Mouse (Mus musculus) layer of hippocampus, adult 2 months (tissue): ENCODE measurements at regions not wholly inside any gene's neighbourhood (a gene's known extent, or its start where the extent isn't known, plus 50 kb on each side); places are given as distances from the start of the nearest gene placed in this dataset.

Experiments used
- DNase-seq, 2 experiments: peaks; one replicate each; pipeline ENCODE4 v3.0.0; 2022; ENCODE audit warnings: low spot score in 2 of 2
- H3K27ac ChIP-seq: fragments of 200-600 bp; 2 replicates; pipeline ENCODE4 v1.8.1; 2022
- H3K4me3 ChIP-seq: fragments of 200-600 bp; 2 replicates; pipeline ENCODE4 v1.8.1; 2022; ENCODE audit warnings: mild to moderate bottlenecking
- CTCF ChIP-seq: fragments of 200-600 bp; conservative IDR thresholded peaks from 2 replicates; pipeline ENCODE4 v1.8.1; 2022; ENCODE audit warnings: antibody characterized with exemption, mild to moderate bottlenecking, moderate library complexity

DNA sequence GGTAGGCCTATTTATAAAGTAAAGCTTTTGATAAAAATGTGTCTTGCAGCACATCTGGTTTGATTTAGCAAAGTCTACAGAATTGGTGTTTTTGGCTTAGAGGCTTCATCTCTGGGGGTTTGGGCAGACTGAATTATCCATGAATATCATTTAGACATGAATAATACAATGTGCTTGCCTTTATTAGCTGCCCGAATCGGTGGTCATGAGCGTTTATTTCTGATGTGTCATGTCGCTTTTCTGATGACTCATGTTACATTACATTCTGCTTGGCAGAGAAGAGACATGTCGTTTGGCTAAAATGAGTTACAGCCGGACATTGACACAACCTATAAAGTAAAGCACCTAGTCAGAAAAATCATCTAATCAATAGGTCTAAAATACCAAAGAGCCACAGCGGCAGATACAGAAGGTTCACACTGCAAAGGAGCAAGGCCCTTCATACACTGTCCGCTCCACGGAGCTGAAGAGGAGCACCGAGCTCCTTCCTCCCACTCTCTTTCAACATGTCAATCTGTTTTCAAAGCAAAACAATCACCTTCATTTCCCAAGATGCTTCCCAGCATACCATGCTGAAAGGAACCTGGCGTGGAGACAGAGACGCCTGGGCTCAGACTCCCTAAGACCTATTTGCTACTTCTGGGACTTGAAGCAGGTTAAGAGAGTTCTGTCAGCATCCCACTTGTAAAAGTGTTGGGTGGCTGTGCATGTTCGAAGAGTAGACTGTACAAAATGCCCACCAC lies 120.5 kb upstream of the Esrrg start:
- Histone ChIP-seq H3K27ac (no peak overlapping the region), H3K4me3 (no peak overlapping the region)
- DNase-seq = no peak
- TF ChIP-seq CTCF = no peak

DNA sequence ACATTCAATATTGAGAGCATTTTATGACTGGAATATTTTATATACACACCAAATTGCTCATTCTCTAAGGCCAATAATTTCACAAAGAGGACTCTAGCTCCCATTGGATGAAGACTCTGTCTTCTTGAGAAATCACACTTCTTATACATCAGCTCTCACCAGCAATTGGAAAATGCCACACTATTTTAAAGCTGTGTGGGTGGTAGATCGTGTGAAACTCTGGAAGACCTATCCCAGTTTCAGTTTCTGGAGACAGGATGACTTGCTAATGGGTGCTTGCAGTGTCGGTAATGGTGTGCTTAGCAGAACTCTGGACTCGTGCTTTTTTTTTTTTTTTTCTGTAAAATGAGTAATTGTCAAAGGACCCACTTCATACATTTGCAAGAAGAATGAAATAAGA lies 119.1 kb upstream of the Esrrg start:
- DNase-seq = no peak
- TF ChIP-seq CTCF = no peak
- no peak overlapping the region for H3K4me3 ChIP-seq
- H3K27ac ChIP-seq = no peak overlapping the region

DNA sequence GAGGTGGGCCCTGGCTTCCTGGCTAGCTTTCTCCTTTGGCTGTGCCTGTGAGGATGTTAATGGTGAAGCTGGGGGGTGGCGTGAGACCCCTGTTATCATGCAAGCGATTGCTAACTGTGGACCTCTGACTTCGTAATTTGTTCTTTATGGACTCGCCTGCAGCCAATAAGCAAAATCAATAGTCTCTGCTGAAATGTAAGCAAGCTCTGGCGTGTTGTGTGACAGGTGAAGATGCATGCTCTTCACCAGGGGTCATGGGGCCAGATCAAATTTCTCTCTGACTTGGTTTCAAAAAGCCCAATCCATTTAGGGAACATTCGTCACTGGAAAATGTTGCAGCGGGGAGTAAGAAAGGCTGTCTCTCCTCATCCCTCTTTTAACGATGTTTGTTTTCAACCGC lies 103.2 kb upstream of the Esrrg start:
- Histone ChIP-seq H3K4me3 (no peak overlapping the region), H3K27ac (no peak overlapping the region)
- no peak for DNase-seq
- TF ChIP-seq CTCF = no peak

DNA sequence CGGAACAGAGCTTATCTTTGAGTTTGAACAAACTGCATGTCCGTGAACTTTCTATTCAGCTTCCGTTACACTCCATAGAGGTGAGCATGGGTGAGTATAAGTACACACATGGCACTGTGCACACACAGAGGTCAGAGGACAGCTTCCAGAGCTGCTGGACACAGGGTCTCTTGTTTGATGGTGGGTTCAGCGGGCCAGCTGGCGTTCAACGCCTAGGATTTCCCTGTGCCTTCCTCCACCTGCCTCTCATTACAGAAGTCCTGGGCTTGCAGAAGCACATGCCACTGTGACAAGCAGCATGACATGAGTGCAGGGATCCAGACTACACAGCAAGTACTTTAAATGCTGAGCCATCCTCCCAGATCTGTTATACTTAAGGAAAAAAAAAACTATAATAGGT lies 101.4 kb upstream of the Esrrg start:
- Histone ChIP-seq H3K4me3 (no peak overlapping the region), H3K27ac (no peak overlapping the region)
- TF ChIP-seq CTCF = no peak
- DNase-seq = no peak

DNA sequence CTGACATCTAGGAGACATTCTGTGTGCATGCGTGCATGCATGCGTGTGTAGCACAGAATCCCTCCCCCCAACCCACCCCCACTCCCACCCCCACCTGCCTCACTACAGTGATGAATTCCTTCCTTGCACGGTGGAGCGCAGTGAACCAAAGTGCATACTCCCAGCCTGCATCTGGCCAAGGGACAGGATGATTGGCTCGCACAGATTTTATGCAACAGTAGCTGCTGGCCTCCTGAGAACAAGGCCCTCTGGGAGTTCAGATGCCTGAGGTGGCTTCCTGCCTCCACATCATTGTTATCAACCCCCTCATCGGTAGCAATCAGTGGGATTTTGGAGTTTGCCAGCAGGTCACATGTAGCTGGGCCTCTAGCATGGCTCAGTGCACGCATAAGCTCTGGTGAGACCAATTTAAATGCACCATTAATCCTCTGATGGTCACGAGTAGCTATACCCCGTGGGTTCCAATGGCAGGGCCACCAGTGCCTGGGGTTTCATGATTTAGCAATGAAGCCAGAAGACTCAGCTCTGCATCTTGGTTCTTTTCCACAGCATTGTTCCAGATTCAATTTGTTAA lies 77.2 kb upstream of the Esrrg start:
- Histone ChIP-seq H3K4me3 (no peak overlapping the region), H3K27ac (no peak overlapping the region)
- no peak for TF ChIP-seq CTCF
- DNase-seq = no peak

DNA sequence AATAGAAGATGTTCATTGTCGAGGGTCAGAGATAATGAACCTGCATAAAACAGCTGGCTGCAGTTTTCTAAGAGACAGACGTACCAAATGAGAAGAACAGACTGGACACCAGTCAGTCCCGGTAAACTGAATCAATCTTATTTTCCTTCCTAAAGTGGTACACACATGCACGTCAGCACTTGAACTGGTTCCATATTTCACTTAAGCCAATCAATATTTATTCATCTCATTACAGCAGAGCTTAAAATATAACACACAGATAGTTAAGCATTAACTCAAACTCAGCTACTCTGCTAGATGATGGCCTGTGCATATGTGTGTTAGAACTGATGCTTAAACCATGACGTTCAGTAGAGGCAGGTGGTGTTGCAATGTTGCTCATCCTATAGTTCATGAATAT lies 72.3 kb upstream of the Esrrg start:
- no peak overlapping the region for H3K27ac ChIP-seq
- DNase-seq = no peak
- no peak for TF ChIP-seq CTCF

DNA sequence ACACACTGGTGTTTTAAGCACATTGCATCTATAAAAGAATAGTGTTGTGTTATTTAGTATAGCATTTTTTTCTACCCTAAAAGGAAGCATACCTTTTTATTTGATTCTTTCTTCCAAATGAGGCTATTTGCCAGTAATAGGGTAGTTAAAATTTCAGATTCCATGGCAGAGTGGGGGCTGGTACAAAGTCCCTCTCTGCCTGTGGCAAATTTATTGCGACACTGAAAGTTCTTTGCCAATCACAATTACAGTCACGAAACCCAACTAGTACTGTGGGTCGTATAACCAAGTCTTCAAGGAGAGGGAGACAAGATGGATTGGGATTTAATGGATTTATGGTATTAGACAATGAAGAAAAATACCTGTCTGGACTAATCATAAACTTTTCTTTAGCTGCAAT lies 51.9 kb upstream of the Esrrg start:
- no peak for TF ChIP-seq CTCF
- no peak for DNase-seq
- H3K27ac ChIP-seq = no peak overlapping the region
- H3K4me3 ChIP-seq = no peak overlapping the region

More for the DNA sequence above, 72.3 kb upstream of the Esrrg start:
- no peak overlapping the region for H3K4me3 ChIP-seq
